ENCODE assay signal across 19 mouse cellular contexts in genomic region chr5:114809181-114809756, GRCm38 (mm10). TPM values are rescaled to one million over a fixed set of nuclear protein-coding genes. Genes with fewer than 3 reads are reported as not detected.
DNase-seq lines count a peak whose midpoint lies in the region; ATAC-seq lines count a peak whose summit lies in the region.
"Had no signal": no experiment of that assay in that cellular context is flagged by ENCODE, and none has a peak within 500 bp of the region (broad histone marks: within the 10 kb centered on the region; RNA-seq: fewer than 3 reads in every experiment).

No protein-coding gene starts in this region.

- peaks cover 35% of the 10 kb centered on the region for H3K4me1 ChIP-seq in heart, embryonic 15.5 days (replicated peaks)
- peaks cover 6% of the 10 kb centered on the region; the same call in 1 of the 2 replicates for H3K4me1 ChIP-seq in midbrain, embryonic 11.5 days (ENCODE audit: control insufficient read depth, insufficient read depth, low read length)
- peaks cover 39% of the 10 kb centered on the region for H3K4me1 ChIP-seq in midbrain, embryonic 15.5 days
- H3K4me1 ChIP-seq in neural tube, embryonic 12.5 days, result peaks cover 30% of the 10 kb centered on the region

- no peak overlapping the region for H3K4me2 ChIP-seq in heart, embryonic 15.5 days
- H3K4me2 ChIP-seq in midbrain, embryonic 11.5 days, result no peak overlapping the region
- H3K4me2 ChIP-seq in midbrain, embryonic 15.5 days, result no peak overlapping the region
- no peak overlapping the region for H3K4me2 ChIP-seq in neural tube, embryonic 12.5 days (replicated peaks)
- H3K4me2 ChIP-seq: forebrain, embryonic 12.5 days; heart, embryonic 11.5 days had no signal

- intact Hi-C loops in heart, postnatal 14 days (cut with DNase I), result no loop called here

- 74% methylated on average over 10 of the region's 10 CpGs for WGBS in heart, embryonic 15.5 days
- 82% methylated on average over 10 of the region's 10 CpGs for WGBS in midbrain, embryonic 11.5 days
- 80% methylated on average over 10 of the region's 10 CpGs for WGBS in midbrain, embryonic 15.5 days
- 81% methylated on average over 10 of the region's 10 CpGs for WGBS in neural tube, embryonic 12.5 days

- no peak for DNase-seq in heart, postnatal 14 days
- DNase-seq in midbrain, embryonic 11.5 days (ENCODE audit: low spot score, missing footprints), result peak; percentile 83
- DNase-seq in adrenal gland, postnatal 14 days, result peak; percentile 89
- no peak for DNase-seq in thymus, postnatal 4 days
- DNase-seq: cerebellum, adult 18-20 months; gastrocnemius, postnatal 25 days; kidney, postnatal 10 days had no signal

- ATAC-seq in heart, embryonic 15.5 days (replicated peaks; ENCODE audit: insufficient number of reproducible peaks, insufficient read depth, low FRiP score, low read depth), result no peak
- no peak for ATAC-seq in midbrain, embryonic 11.5 days (ENCODE audit: low FRiP score)
- no peak for ATAC-seq in midbrain, embryonic 15.5 days (replicated peaks)
- no peak for ATAC-seq in neural tube, embryonic 12.5 days (ENCODE audit: low FRiP score, low read depth)
- ATAC-seq: intestine, embryonic 16.5 days had no signal

- H3K27ac ChIP-seq in heart, embryonic 15.5 days, result 0 out of 2 replicates have a peak overlapping the region, but pooled peaks have one; percentile 5
- no peak overlapping the region for H3K27ac ChIP-seq in midbrain, embryonic 11.5 days (ENCODE audit: low read depth, low read length)
- no peak overlapping the region for H3K27ac ChIP-seq in midbrain, embryonic 15.5 days
- H3K27ac ChIP-seq in neural tube, embryonic 12.5 days, result no peak overlapping the region; the same call in 1 of the 2 replicates
- H3K27ac ChIP-seq: forebrain, embryonic 12.5 days; liver, embryonic 14.5 days had no signal

- no peak overlapping the region for H3K4me3 ChIP-seq in heart, embryonic 15.5 days
- no peak overlapping the region for H3K4me3 ChIP-seq in midbrain, embryonic 11.5 days (ENCODE audit: low read depth, low read length)
- no peak overlapping the region for H3K4me3 ChIP-seq in midbrain, embryonic 15.5 days
- no peak overlapping the region for H3K4me3 ChIP-seq in neural tube, embryonic 12.5 days
- H3K4me3 ChIP-seq: forebrain, embryonic 12.5 days had no signal

- peaks cover 6% of the 10 kb centered on the region for H3K36me3 ChIP-seq in heart, embryonic 15.5 days
- peaks cover 9% of the 10 kb centered on the region for H3K36me3 ChIP-seq in midbrain, embryonic 11.5 days (ENCODE audit: control insufficient read depth, insufficient read depth, low read length)
- peaks cover 20% of the 10 kb centered on the region for H3K36me3 ChIP-seq in midbrain, embryonic 15.5 days (replicated peaks)
- H3K36me3 ChIP-seq in neural tube, embryonic 12.5 days, result peaks cover 43% of the 10 kb centered on the region

- no peaks in the 10 kb centered on the region for H3K9me3 ChIP-seq in heart, embryonic 15.5 days (replicated peaks)
- H3K9me3 ChIP-seq in midbrain, embryonic 11.5 days (ENCODE audit: control insufficient read depth, low read length), result no peaks in the 10 kb centered on the region
- no peaks in the 10 kb centered on the region for H3K9me3 ChIP-seq in midbrain, embryonic 15.5 days
- H3K9me3 ChIP-seq in neural tube, embryonic 12.5 days, result no peaks in the 10 kb centered on the region
- H3K9me3 ChIP-seq: forebrain, embryonic 12.5 days had no signal

- no peak overlapping the region for H3K9ac ChIP-seq in heart, embryonic 15.5 days
- no peak overlapping the region for H3K9ac ChIP-seq in midbrain, embryonic 11.5 days (ENCODE audit: low read length)
- no peak overlapping the region for H3K9ac ChIP-seq in midbrain, embryonic 15.5 days
- 0 out of 2 replicates have a peak overlapping the region, but pooled peaks have one; percentile 33 for H3K9ac ChIP-seq in neural tube, embryonic 12.5 days
- H3K9ac ChIP-seq: forebrain, embryonic 12.5 days; liver, embryonic 14.5 days had no signal

- no peaks in the 10 kb centered on the region for H3K27me3 ChIP-seq in heart, embryonic 15.5 days
- no peaks in the 10 kb centered on the region for H3K27me3 ChIP-seq in midbrain, embryonic 11.5 days (ENCODE audit: control insufficient read depth, insufficient read depth, low read length)
- H3K27me3 ChIP-seq in midbrain, embryonic 15.5 days (replicated peaks), result no peaks in the 10 kb centered on the region
- no peaks in the 10 kb centered on the region for H3K27me3 ChIP-seq in neural tube, embryonic 12.5 days (replicated peaks)
- H3K27me3 ChIP-seq: forebrain, embryonic 12.5 days had no signal

RNA-seq across cellular contexts. Expression of gene 1500011B03Rik, which starts 14.0 kb away (rescaled TPM):
- polyA plus RNA-seq in heart, embryonic 15.5 days (2015; fragmentation: Nextera tagmentation; extraction: Ambion mirVana), result 39.0 and 52.9 TPM in 2 replicates
- total RNA-seq in heart, postnatal 14 days (2021), result 10 to 100 TPM in 1 of 2 experiments, 1 to 10 TPM in 1; 8.6 to 12.3 TPM
- polyA plus RNA-seq in midbrain, embryonic 11.5 days (2014; fragmentation: Nextera tagmentation; extraction: Ambion mirVana), result 150 and 157 TPM in 2 replicates
- polyA plus RNA-seq in midbrain, embryonic 15.5 days (2015; fragmentation: Nextera tagmentation; extraction: Ambion mirVana), result 270 and 271 TPM in 2 replicates
- total RNA-seq in adrenal gland, postnatal 14 days (2021), result 36.8 and 43.6 TPM in 2 replicates
- polyA plus RNA-seq in neural tube, embryonic 12.5 days (2016; fragmentation: Nextera tagmentation; extraction: Ambion mirVana), result 190 and 192 TPM in 2 replicates

RNA-seq across cellular contexts. Expression of gene Git2, which starts 34.0 kb away (rescaled TPM):
- polyA plus RNA-seq in heart, embryonic 15.5 days (2015; fragmentation: Nextera tagmentation; extraction: Ambion mirVana), result 31.0 and 43.2 TPM in 2 replicates
- 10 to 100 TPM; 42.4 to 44.8 TPM for total RNA-seq in heart, postnatal 14 days (2021)
- 29.5 and 30.0 TPM in 2 replicates for polyA plus RNA-seq in midbrain, embryonic 11.5 days (2014; fragmentation: Nextera tagmentation; extraction: Ambion mirVana)
- polyA plus RNA-seq in midbrain, embryonic 15.5 days (2015; fragmentation: Nextera tagmentation; extraction: Ambion mirVana), result 51.6 and 52.9 TPM in 2 replicates
- 42.7 and 49.4 TPM in 2 replicates for total RNA-seq in adrenal gland, postnatal 14 days (2021)
- 53.9 and 57.2 TPM in 2 replicates for polyA plus RNA-seq in neural tube, embryonic 12.5 days (2016; fragmentation: Nextera tagmentation; extraction: Ambion mirVana)

RNA-seq across cellular contexts. Expression of gene Ankrd13a, which starts 34.8 kb away (rescaled TPM):
- 28.3 and 42.0 TPM in 2 replicates for polyA plus RNA-seq in heart, embryonic 15.5 days (2015; fragmentation: Nextera tagmentation; extraction: Ambion mirVana)
- 10 to 100 TPM; 45.7 to 46.5 TPM for total RNA-seq in heart, postnatal 14 days (2021)
- polyA plus RNA-seq in midbrain, embryonic 11.5 days (2014; fragmentation: Nextera tagmentation; extraction: Ambion mirVana), result 64.7 and 71.9 TPM in 2 replicates
- 31.1 and 34.7 TPM in 2 replicates for polyA plus RNA-seq in midbrain, embryonic 15.5 days (2015; fragmentation: Nextera tagmentation; extraction: Ambion mirVana)
- total RNA-seq in adrenal gland, postnatal 14 days (2021), result 89.4 and 95.0 TPM in 2 replicates
- polyA plus RNA-seq in neural tube, embryonic 12.5 days (2016; fragmentation: Nextera tagmentation; extraction: Ambion mirVana), result 76.4 and 89.3 TPM in 2 replicates

RNA-seq across cellular contexts. Expression of gene 4930519G04Rik, which starts 44.2 kb away (rescaled TPM):
- not detected in 2 replicates for polyA plus RNA-seq in heart, embryonic 15.5 days (2015; fragmentation: Nextera tagmentation; extraction: Ambion mirVana)
- not detected for total RNA-seq in heart, postnatal 14 days (2021)
- polyA plus RNA-seq in midbrain, embryonic 11.5 days (2014; fragmentation: Nextera tagmentation; extraction: Ambion mirVana), result not detected in 2 replicates
- not detected in 2 replicates for polyA plus RNA-seq in midbrain, embryonic 15.5 days (2015; fragmentation: Nextera tagmentation; extraction: Ambion mirVana)
- not detected in 2 replicates for total RNA-seq in adrenal gland, postnatal 14 days (2021)
- not detected in 2 replicates for polyA plus RNA-seq in neural tube, embryonic 12.5 days (2016; fragmentation: Nextera tagmentation; extraction: Ambion mirVana)
- total RNA-seq: gastrocnemius, postnatal 25 days; layer of hippocampus, adult 8-10 months; left cerebral cortex, postnatal 14 days; MEL had no signal
- polyA plus RNA-seq: forebrain, embryonic 12.5 days; heart, embryonic 11.5 days; hindbrain, embryonic 11.5 days; intestine, embryonic 16.5 days; liver, embryonic 14.5 days; urinary bladder, adult 2 months had no signal

RNA-seq across cellular contexts. Expression of gene Gm9936, which starts 49.2 kb away (rescaled TPM):
- not detected in 2 replicates for polyA plus RNA-seq in heart, embryonic 15.5 days (2015; fragmentation: Nextera tagmentation; extraction: Ambion mirVana)
- not detected for total RNA-seq in heart, postnatal 14 days (2021)
- 0.28 and 0.56 TPM in 2 replicates for polyA plus RNA-seq in midbrain, embryonic 11.5 days (2014; fragmentation: Nextera tagmentation; extraction: Ambion mirVana)
- polyA plus RNA-seq in midbrain, embryonic 15.5 days (2015; fragmentation: Nextera tagmentation; extraction: Ambion mirVana), result 3.0 and 3.6 TPM in 2 replicates
- not detected in 2 replicates for total RNA-seq in adrenal gland, postnatal 14 days (2021)
- polyA plus RNA-seq in neural tube, embryonic 12.5 days (2016; fragmentation: Nextera tagmentation; extraction: Ambion mirVana), result 0.45 and 0.71 TPM in 2 replicates
- total RNA-seq: gastrocnemius, postnatal 25 days; MEL had no signal
- polyA plus RNA-seq: heart, embryonic 11.5 days; liver, embryonic 14.5 days had no signal

Comparison
In these comparisons a context has a peak if more than half of its experiments do, and no peak if none do; other contexts are left out.
1. DNase-seq: peak in midbrain, embryonic 11.5 days (single experiment) and adrenal gland, postnatal 14 days (single experiment); none in heart, postnatal 14 days (0 of 2) and thymus, postnatal 4 days (single experiment).